In the genomic region with DNA sequence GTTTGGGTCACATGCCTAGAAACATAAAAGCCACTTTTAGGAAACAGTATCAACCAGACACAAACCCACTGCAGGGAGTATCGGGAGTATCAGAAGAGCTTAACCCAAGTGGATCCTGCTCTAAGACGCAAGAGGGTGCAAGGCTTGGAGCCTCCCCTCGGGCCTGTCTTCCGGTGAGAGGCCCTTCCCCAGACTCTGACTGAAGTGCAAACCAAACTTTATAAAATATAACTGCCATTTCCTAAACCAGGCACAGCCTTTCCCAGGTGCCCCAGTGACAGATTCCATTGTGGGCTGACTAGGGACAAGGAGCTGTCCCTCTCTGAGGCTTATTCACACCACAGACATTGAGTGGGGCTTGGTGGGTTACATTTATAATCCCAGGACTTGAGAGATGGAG, we compare ENCODE assay signal across 11 mouse cellular contexts. TPM values are rescaled to one million over a fixed set of nuclear protein-coding genes. Genes with fewer than 3 reads are reported as not detected.
A peak's percentile ranks its signal among the peaks of the same experiment; 100 is the strongest.
DNase-seq lines count a peak whose midpoint lies in the region; ATAC-seq lines count a peak whose summit lies in the region.
"Had no signal": no experiment of that assay in that cellular context is flagged by ENCODE, and none has a peak within 500 bp of the region (broad histone marks: within the 10 kb centered on the region; RNA-seq: fewer than 3 reads in every experiment).

No protein-coding gene starts in this region.

- peak overlapping the region; percentile 67 for H3K27ac ChIP-seq in hindbrain, embryonic 10.5 days
- no peak overlapping the region for H3K27ac ChIP-seq in hindbrain, embryonic 13.5 days
- peak overlapping the region; percentile 77 for H3K27ac ChIP-seq in embryonic facial prominence, embryonic 10.5 days (replicated peaks)
- peak overlapping the region; percentile 75 for H3K27ac ChIP-seq in liver, embryonic 13.5 days
- H3K27ac ChIP-seq: midbrain, embryonic 15.5 days had no signal

- peaks cover 52% of the 10 kb centered on the region for H3K36me3 ChIP-seq in hindbrain, embryonic 10.5 days
- peaks cover 54% of the 10 kb centered on the region for H3K36me3 ChIP-seq in hindbrain, embryonic 13.5 days
- H3K36me3 ChIP-seq in embryonic facial prominence, embryonic 10.5 days (replicated peaks) = peaks cover 43% of the 10 kb centered on the region
- peaks cover 36% of the 10 kb centered on the region for H3K36me3 ChIP-seq in liver, embryonic 13.5 days

- no peaks in the 10 kb centered on the region for H3K27me3 ChIP-seq in hindbrain, embryonic 10.5 days (ENCODE audit: insufficient read depth, poor library complexity, severe bottlenecking)
- no peaks in the 10 kb centered on the region for H3K27me3 ChIP-seq in hindbrain, embryonic 13.5 days
- no peaks in the 10 kb centered on the region for H3K27me3 ChIP-seq in embryonic facial prominence, embryonic 10.5 days (replicated peaks; ENCODE audit: low read depth, poor library complexity, severe bottlenecking)
- H3K27me3 ChIP-seq in liver, embryonic 13.5 days = no peaks in the 10 kb centered on the region
- H3K27me3 ChIP-seq: midbrain, embryonic 15.5 days had no signal

- no peaks in the 10 kb centered on the region for H3K9me3 ChIP-seq in hindbrain, embryonic 10.5 days
- no peaks in the 10 kb centered on the region for H3K9me3 ChIP-seq in hindbrain, embryonic 13.5 days
- H3K9me3 ChIP-seq in embryonic facial prominence, embryonic 10.5 days = no peaks in the 10 kb centered on the region
- H3K9me3 ChIP-seq in liver, embryonic 13.5 days (replicated peaks) = no peaks in the 10 kb centered on the region
- H3K9me3 ChIP-seq: G1E; midbrain, embryonic 15.5 days had no signal

- H3K9ac ChIP-seq in hindbrain, embryonic 13.5 days = no peak overlapping the region
- H3K9ac ChIP-seq in liver, embryonic 13.5 days = no peak overlapping the region
- H3K9ac ChIP-seq: midbrain, embryonic 15.5 days had no signal

- DNase-seq in hindbrain, embryonic 10.5 days (ENCODE audit: low spot score) = no peak
- peak; percentile 33 for DNase-seq in CD4-positive helper T cell, adult 2 months (ENCODE audit: low read depth, low spot score)
- DNase-seq in embryonic facial prominence, embryonic 10.5 days (ENCODE audit: low spot score) = no peak
- no peak for DNase-seq in liver, embryonic 13.5 days
- DNase-seq in adrenal gland, adult 8-10 months = no peak
- DNase-seq in urinary bladder, postnatal 25 days (ENCODE audit: low spot score) = no peak
- DNase-seq: layer of hippocampus, postnatal 36 days had no signal

- H3K4me2 ChIP-seq in hindbrain, embryonic 13.5 days = no peak overlapping the region
- peak overlapping the region; percentile 34 for H3K4me2 ChIP-seq in liver, embryonic 13.5 days
- H3K4me2 ChIP-seq: midbrain, embryonic 15.5 days had no signal

- no peak for ATAC-seq in hindbrain, embryonic 13.5 days (ENCODE audit: low FRiP score)
- ATAC-seq in liver, embryonic 13.5 days (ENCODE audit: low read depth) = no peak
- ATAC-seq in megakaryocyte-erythroid progenitor cell, adult 5-6 weeks (replicated peaks; ENCODE audit: low FRiP score, low TSS enrichment, poor library complexity, severe bottlenecking) = no peak
- ATAC-seq: midbrain, embryonic 15.5 days had no signal

- 72% methylated on average over 4 of the region's 4 CpGs for WGBS in hindbrain, embryonic 10.5 days
- WGBS in hindbrain, embryonic 13.5 days = 78% methylated on average over 4 of the region's 4 CpGs
- 74% methylated on average over 4 of the region's 4 CpGs for WGBS in embryonic facial prominence, embryonic 10.5 days
- WGBS in liver, embryonic 13.5 days (ENCODE audit: insufficient replicate concordance) = 23% methylated on average over 4 of the region's 4 CpGs

- H3K4me1 ChIP-seq in hindbrain, embryonic 10.5 days (replicated peaks) = peaks cover 31% of the 10 kb centered on the region
- no peaks in the 10 kb centered on the region for H3K4me1 ChIP-seq in hindbrain, embryonic 13.5 days (replicated peaks)
- H3K4me1 ChIP-seq in embryonic facial prominence, embryonic 10.5 days = peaks cover 29% of the 10 kb centered on the region
- peaks cover 26% of the 10 kb centered on the region for H3K4me1 ChIP-seq in liver, embryonic 13.5 days (replicated peaks)
- H3K4me1 ChIP-seq: midbrain, embryonic 15.5 days had no signal

- H3K4me3 ChIP-seq in hindbrain, embryonic 10.5 days = no peak overlapping the region
- H3K4me3 ChIP-seq in hindbrain, embryonic 13.5 days = no peak overlapping the region
- peak overlapping the region; percentile 39 for H3K4me3 ChIP-seq in embryonic facial prominence, embryonic 10.5 days
- H3K4me3 ChIP-seq in liver, embryonic 13.5 days (replicated peaks) = no peak overlapping the region
- H3K4me3 ChIP-seq: midbrain, embryonic 15.5 days had no signal

RNA-seq across cellular contexts. Expression of a gene that starts 38.1 kb away (rescaled TPM):
- polyA plus RNA-seq in hindbrain, embryonic 10.5 days (2016; fragmentation: Nextera tagmentation; extraction: Ambion mirVana) = 4.3 and 5.7 TPM in 2 replicates
- 10.6 and 12.3 TPM in 2 replicates for polyA plus RNA-seq in hindbrain, embryonic 13.5 days (2015; fragmentation: Nextera tagmentation; extraction: Ambion mirVana)
- polyA plus RNA-seq in embryonic facial prominence, embryonic 10.5 days (2016; fragmentation: Nextera tagmentation; extraction: Ambion mirVana) = 2.3 and 2.8 TPM in 2 replicates
- 64.8 and 69.1 TPM in 2 replicates for polyA plus RNA-seq in liver, embryonic 13.5 days (2015; fragmentation: Nextera tagmentation; extraction: Ambion mirVana)
- total RNA-seq in adrenal gland, adult 8-10 months (2022) = 10 to 100 TPM; 16.2 to 25.1 (median 20.1) TPM
- 535 and 677 TPM in 2 replicates for total RNA-seq in megakaryocyte-erythroid progenitor cell, adult 5-6 weeks (2014; fragmentation: Nextera tagmentation)
- 135 and 231 TPM in 2 replicates for total RNA-seq in megakaryocyte-erythroid progenitor cell, adult 5-6 weeks (2017)
